Mouse (Mus musculus): ENCODE results near the gene Dyrk1a. TPM values are rescaled to one million over a fixed set of nuclear protein-coding genes. Genes with fewer than 3 reads are reported as not detected.
A peak's percentile ranks its signal among the peaks of the same experiment; 100 is the strongest.

The Dyrk1a gene
- polyA plus RNA-seq, 1 experiment from 2014 or later: 13.3 TPM

GRCm38 (mm10) chr16:94596633-94597032 is 26.8 kb downstream of the Dyrk1a start:
- H3K9me3 ChIP-seq (ENCODE audit: control insufficient read depth, low read length): no peaks in the 10 kb centered on the region
- no peak overlapping the region for H3K4me3 ChIP-seq (ENCODE audit: low read length)
- ATAC-seq (ENCODE audit: low FRiP score, low TSS enrichment): no peak
- H3K27ac ChIP-seq (ENCODE audit: low read depth, low read length): no peak overlapping the region
- no peak overlapping the region for H3K4me2 ChIP-seq (replicated peaks; ENCODE audit: low read depth, low read length)
- peaks cover 31% of the 10 kb centered on the region for H3K4me1 ChIP-seq (ENCODE audit: control insufficient read depth, insufficient read depth, low read length)
- WGBS: 72% methylated on average over 2 of the region's 2 CpGs
- no peaks in the 10 kb centered on the region for H3K36me3 ChIP-seq (ENCODE audit: control insufficient read depth, insufficient read depth, low read length)
- H3K27me3 ChIP-seq (ENCODE audit: control insufficient read depth, insufficient read depth, low read length): no peaks in the 10 kb centered on the region
- no peak overlapping the region for H3K9ac ChIP-seq (ENCODE audit: low read depth, low read length)

- H3K4me2 ChIP-seq (replicated peaks; ENCODE audit: low read depth, low read length): no peak overlapping the region
- H3K36me3 ChIP-seq (ENCODE audit: control insufficient read depth, insufficient read depth, low read length): no peaks in the 10 kb centered on the region
- H3K9me3 ChIP-seq (ENCODE audit: control insufficient read depth, low read length): no peaks in the 10 kb centered on the region
- H3K4me1 ChIP-seq (ENCODE audit: control insufficient read depth, insufficient read depth, low read length): peaks cover 41% of the 10 kb centered on the region
- H3K4me3 ChIP-seq (ENCODE audit: low read length): no peak overlapping the region
- no peak overlapping the region for H3K9ac ChIP-seq (ENCODE audit: low read depth, low read length)
- no peak overlapping the region for H3K27ac ChIP-seq (ENCODE audit: low read depth, low read length)
- no peak for ATAC-seq (ENCODE audit: low FRiP score, low TSS enrichment)
- no peaks in the 10 kb centered on the region for H3K27me3 ChIP-seq (ENCODE audit: control insufficient read depth, insufficient read depth, low read length)
- 24% methylated on average over 1 of the region's 1 CpGs for WGBS
These were observed 27.8 kb downstream of the Dyrk1a start for GRCm38 (mm10) chr16:94597640-94598039.

GRCm38 (mm10) chr16:94599977-94600724 is 30.3 kb downstream of the Dyrk1a start:
- no peaks in the 10 kb centered on the region for H3K36me3 ChIP-seq (ENCODE audit: control insufficient read depth, insufficient read depth, low read length)
- no peaks in the 10 kb centered on the region for H3K9me3 ChIP-seq (ENCODE audit: control insufficient read depth, low read length)
- H3K27ac ChIP-seq (ENCODE audit: low read depth, low read length): no peak overlapping the region
- H3K4me2 ChIP-seq (replicated peaks; ENCODE audit: low read depth, low read length): no peak overlapping the region
- no peaks in the 10 kb centered on the region for H3K27me3 ChIP-seq (ENCODE audit: control insufficient read depth, insufficient read depth, low read length)
- H3K4me3 ChIP-seq (ENCODE audit: low read length): no peak overlapping the region
- ATAC-seq (ENCODE audit: low FRiP score, low TSS enrichment): peak; percentile 32; the same call in 1 of the 2 replicates
- peaks cover 50% of the 10 kb centered on the region for H3K4me1 ChIP-seq (ENCODE audit: control insufficient read depth, insufficient read depth, low read length)
- H3K9ac ChIP-seq (ENCODE audit: low read depth, low read length): no peak overlapping the region
- 21% methylated on average over 6 of the region's 6 CpGs for WGBS

GRCm38 (mm10) chr16:94601089-94601488 is 31.3 kb downstream of the Dyrk1a start:
- ATAC-seq (ENCODE audit: low FRiP score, low TSS enrichment): no peak
- Histone ChIP-seq H3K4me1 (ENCODE audit: control insufficient read depth, insufficient read depth, low read length) (peaks cover 47% of the 10 kb centered on the region), H3K9me3 (ENCODE audit: control insufficient read depth, low read length) (no peaks in the 10 kb centered on the region), H3K4me3 (ENCODE audit: low read length) (no peak overlapping the region), H3K36me3 (ENCODE audit: control insufficient read depth, insufficient read depth, low read length) (no peaks in the 10 kb centered on the region), H3K27ac (ENCODE audit: low read depth, low read length) (peak overlapping the region; percentile 43; the same call in 1 of the 2 replicates), H3K27me3 (ENCODE audit: control insufficient read depth, insufficient read depth, low read length) (no peaks in the 10 kb centered on the region), H3K9ac (ENCODE audit: low read depth, low read length) (no peak overlapping the region), H3K4me2 (replicated peaks; ENCODE audit: low read depth, low read length) (peak overlapping the region; percentile 12; the same call in 1 of the 2 replicates)
- WGBS: 66% methylated on average over 5 of the region's 5 CpGs

- ATAC-seq (ENCODE audit: low FRiP score, low TSS enrichment): peak; percentile 77
- H3K36me3 ChIP-seq (ENCODE audit: control insufficient read depth, insufficient read depth, low read length): no peaks in the 10 kb centered on the region
- peaks cover 47% of the 10 kb centered on the region for H3K4me1 ChIP-seq (ENCODE audit: control insufficient read depth, insufficient read depth, low read length)
- no peaks in the 10 kb centered on the region for H3K27me3 ChIP-seq (ENCODE audit: control insufficient read depth, insufficient read depth, low read length)
- no peak overlapping the region for H3K4me2 ChIP-seq (replicated peaks; ENCODE audit: low read depth, low read length)
- no peak overlapping the region for H3K9ac ChIP-seq (ENCODE audit: low read depth, low read length)
- H3K9me3 ChIP-seq (ENCODE audit: control insufficient read depth, low read length): no peaks in the 10 kb centered on the region
- 10% methylated on average over 6 of the region's 6 CpGs for WGBS
- peak overlapping the region; percentile 43; the same call in 1 of the 2 replicates for H3K27ac ChIP-seq (ENCODE audit: low read depth, low read length)
- H3K4me3 ChIP-seq (ENCODE audit: low read length): no peak overlapping the region
These were observed 31.7 kb downstream of the Dyrk1a start for GRCm38 (mm10) chr16:94601540-94601953.

- Histone ChIP-seq H3K36me3 (ENCODE audit: control insufficient read depth, insufficient read depth, low read length) (no peaks in the 10 kb centered on the region), H3K9ac (ENCODE audit: low read depth, low read length) (no peak overlapping the region), H3K4me2 (replicated peaks; ENCODE audit: low read depth, low read length) (no peak overlapping the region), H3K4me1 (ENCODE audit: control insufficient read depth, insufficient read depth, low read length) (peaks cover 47% of the 10 kb centered on the region), H3K27me3 (ENCODE audit: control insufficient read depth, insufficient read depth, low read length) (no peaks in the 10 kb centered on the region), H3K4me3 (ENCODE audit: low read length) (no peak overlapping the region), H3K9me3 (ENCODE audit: control insufficient read depth, low read length) (no peaks in the 10 kb centered on the region), H3K27ac (ENCODE audit: low read depth, low read length) (0 out of 2 replicates have a peak overlapping the region, but pooled peaks have one; percentile 24)
- 81% methylated on average over 1 of the region's 1 CpGs for WGBS
- ATAC-seq (ENCODE audit: low FRiP score, low TSS enrichment): no peak
These were observed 32.4 kb downstream of the Dyrk1a start for GRCm38 (mm10) chr16:94602188-94602587.

- Histone ChIP-seq H3K4me1 (ENCODE audit: control insufficient read depth, insufficient read depth, low read length) (peaks cover 47% of the 10 kb centered on the region), H3K36me3 (ENCODE audit: control insufficient read depth, insufficient read depth, low read length) (no peaks in the 10 kb centered on the region), H3K27ac (ENCODE audit: low read depth, low read length) (0 out of 2 replicates have a peak overlapping the region, but pooled peaks have one; percentile 24), H3K9ac (ENCODE audit: low read depth, low read length) (no peak overlapping the region), H3K4me2 (replicated peaks; ENCODE audit: low read depth, low read length) (no peak overlapping the region), H3K9me3 (ENCODE audit: control insufficient read depth, low read length) (no peaks in the 10 kb centered on the region), H3K27me3 (ENCODE audit: control insufficient read depth, insufficient read depth, low read length) (no peaks in the 10 kb centered on the region), H3K4me3 (ENCODE audit: low read length) (no peak overlapping the region)
- ATAC-seq (ENCODE audit: low FRiP score, low TSS enrichment): no peak
- WGBS: 36% methylated on average over 4 of the region's 4 CpGs
These were observed 32.9 kb downstream of the Dyrk1a start for GRCm38 (mm10) chr16:94602730-94603129.

GRCm38 (mm10) chr16:94606169-94606568 is 36.4 kb downstream of the Dyrk1a start:
- no peaks in the 10 kb centered on the region for H3K27me3 ChIP-seq (ENCODE audit: control insufficient read depth, insufficient read depth, low read length)
- H3K9me3 ChIP-seq (ENCODE audit: control insufficient read depth, low read length): no peaks in the 10 kb centered on the region
- WGBS: 81% methylated on average over 1 of the region's 1 CpGs
- peaks cover 24% of the 10 kb centered on the region for H3K4me1 ChIP-seq (ENCODE audit: control insufficient read depth, insufficient read depth, low read length)
- H3K4me2 ChIP-seq (replicated peaks; ENCODE audit: low read depth, low read length): no peak overlapping the region
- H3K36me3 ChIP-seq (ENCODE audit: control insufficient read depth, insufficient read depth, low read length): no peaks in the 10 kb centered on the region
- no peak overlapping the region for H3K27ac ChIP-seq (ENCODE audit: low read depth, low read length)
- no peak overlapping the region for H3K9ac ChIP-seq (ENCODE audit: low read depth, low read length)
- no peak overlapping the region for H3K4me3 ChIP-seq (ENCODE audit: low read length)
- no peak for ATAC-seq (ENCODE audit: low FRiP score, low TSS enrichment)

- Histone ChIP-seq H3K9me3 (ENCODE audit: control insufficient read depth, low read length) (no peaks in the 10 kb centered on the region), H3K9ac (ENCODE audit: low read depth, low read length) (no peak overlapping the region), H3K4me1 (ENCODE audit: control insufficient read depth, insufficient read depth, low read length) (peaks cover 11% of the 10 kb centered on the region), H3K27ac (ENCODE audit: low read depth, low read length) (no peak overlapping the region), H3K4me3 (ENCODE audit: low read length) (no peak overlapping the region), H3K4me2 (replicated peaks; ENCODE audit: low read depth, low read length) (no peak overlapping the region), H3K36me3 (ENCODE audit: control insufficient read depth, insufficient read depth, low read length) (peaks cover 2% of the 10 kb centered on the region; the same call in 1 of the 2 replicates), H3K27me3 (ENCODE audit: control insufficient read depth, insufficient read depth, low read length) (no peaks in the 10 kb centered on the region)
- no peak for ATAC-seq (ENCODE audit: low FRiP score, low TSS enrichment)
- WGBS: 53% methylated on average over 1 of the region's 1 CpGs
These were observed 37.7 kb downstream of the Dyrk1a start for GRCm38 (mm10) chr16:94607468-94607867.

Measured in kidney, embryonic 14.5 days (tissue).